Mouse (Mus musculus) thymus, postnatal 4 days (tissue): ENCODE measurements at regions not wholly inside any gene's neighbourhood (a gene's known extent, or its start where the extent isn't known, plus 50 kb on each side); places are given as distances from the start of the nearest gene placed in this dataset.
A peak's percentile ranks its signal among the peaks of the same experiment; 100 is the strongest.
"Not testable (repeated sequence)": the region's sequence is repeated elsewhere in the genome, so short reads cannot be mapped to it uniquely, and the experiment has no call there.

Source experiments
- DNase-seq: peaks from one replicate; pipeline ENCODE4 v3.0.0; 2021

- no peak for DNase-seq
These were observed 133.0 kb upstream of the Plcb4 start for GRCm38 (mm10) chr2:135525779-135526178.

- DNase-seq = no peak
These were observed 129.2 kb upstream of the Plcb4 start for GRCm38 (mm10) chr2:135529619-135530018.

- no peak for DNase-seq
These were observed 122.4 kb upstream of the Plcb4 start for GRCm38 (mm10) chr2:135536303-135536871.

- no peak for DNase-seq
These were observed 120.8 kb upstream of the Plcb4 start for GRCm38 (mm10) chr2:135538022-135538421.

GRCm38 (mm10) chr2:135541058-135541457 is 117.8 kb upstream of the Plcb4 start:
- no peak for DNase-seq

GRCm38 (mm10) chr2:135541930-135542329 is 116.9 kb upstream of the Plcb4 start:
- no peak for DNase-seq

GRCm38 (mm10) chr2:135544882-135545281 is 113.9 kb upstream of the Plcb4 start:
- no peak for DNase-seq

GRCm38 (mm10) chr2:135547966-135548365 is 110.8 kb upstream of the Plcb4 start:
- no peak for DNase-seq

GRCm38 (mm10) chr2:135553031-135553430 is 105.8 kb upstream of the Plcb4 start:
- DNase-seq = peak; percentile 9

- DNase-seq = not testable (repeated sequence)
These were observed 100.8 kb upstream of the Plcb4 start for GRCm38 (mm10) chr2:135558026-135558425.

GRCm38 (mm10) chr2:135559328-135559727 is 99.5 kb upstream of the Plcb4 start:
- no peak for DNase-seq

GRCm38 (mm10) chr2:135559933-135560710 is 98.7 kb upstream of the Plcb4 start:
- no peak for DNase-seq

GRCm38 (mm10) chr2:135560856-135561255 is 98.0 kb upstream of the Plcb4 start:
- DNase-seq = no peak

GRCm38 (mm10) chr2:135561716-135562115 is 97.1 kb upstream of the Plcb4 start:
- DNase-seq = no peak

GRCm38 (mm10) chr2:135562140-135562890 is 96.5 kb upstream of the Plcb4 start:
- DNase-seq = no peak

- DNase-seq = no peak
These were observed 94.6 kb upstream of the Plcb4 start for GRCm38 (mm10) chr2:135564231-135564630.

- DNase-seq = no peak
These were observed 90.5 kb upstream of the Plcb4 start for GRCm38 (mm10) chr2:135568350-135568749.

GRCm38 (mm10) chr2:135571599-135571998 is 87.2 kb upstream of the Plcb4 start:
- no peak for DNase-seq

- DNase-seq = no peak
These were observed 81.6 kb upstream of the Plcb4 start for GRCm38 (mm10) chr2:135577228-135577627.

- no peak for DNase-seq
These were observed 80.7 kb upstream of the Plcb4 start for GRCm38 (mm10) chr2:135578135-135578534.

- no peak for DNase-seq
These were observed 79.3 kb upstream of the Plcb4 start for GRCm38 (mm10) chr2:135579514-135579913.

- DNase-seq = no peak
These were observed 78.8 kb upstream of the Plcb4 start for GRCm38 (mm10) chr2:135580051-135580450.

- DNase-seq = no peak
These were observed 76.5 kb upstream of the Plcb4 start for GRCm38 (mm10) chr2:135582341-135582740.

- no peak for DNase-seq
These were observed 52.5 kb upstream of the Plcb4 start for GRCm38 (mm10) chr2:135606306-135606705.
